Mouse (Mus musculus): ENCODE results near the gene Arl8a. TPM values are rescaled to one million over a fixed set of nuclear protein-coding genes. Genes with fewer than 3 reads are reported as not detected.

Arl8a gene
- total and polyA plus RNA-seq, 3 experiments = 45.0 to 99.6 (median 93.7) TPM

DNA sequence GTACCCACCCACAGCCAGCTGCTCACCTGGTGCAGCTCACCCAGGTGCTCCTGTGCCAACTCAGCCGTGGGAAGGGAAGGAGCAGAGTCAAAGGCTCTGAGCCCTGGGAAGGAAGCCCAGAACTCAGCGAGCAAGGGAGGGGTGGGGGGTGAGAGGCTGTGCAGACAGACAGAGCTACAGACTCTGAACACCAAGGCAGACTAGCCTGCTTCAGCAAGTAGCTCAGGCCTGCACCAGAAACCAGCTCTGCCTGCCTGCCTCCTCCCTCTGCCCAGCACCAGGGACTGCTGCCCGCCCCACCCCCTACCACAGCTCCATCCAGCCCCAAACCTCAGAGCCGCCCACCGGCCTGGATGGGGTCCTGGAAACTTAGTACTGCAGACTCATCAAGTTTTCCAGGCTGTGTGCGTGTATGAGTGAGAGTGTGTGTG lies 18.6 kb upstream of the Arl8a start:
- peaks cover 64% of the 10 kb centered on the region for H3K36me3 ChIP-seq (replicated peaks)

GRCm38 (mm10) chr1:135128986-135129385 lies 17.6 kb upstream of the Arl8a start:
- TF ChIP-seq TAL1 (conservative IDR thresholded peaks at IDR 0.05; ENCODE audit: low read depth, low read length) (no peak), POLR2AphosphoS5 (IDR thresholded peaks at IDR 0.05; ENCODE audit: insufficient replicate concordance, low read depth, low read length) (no peak), CTCF (IDR thresholded peaks at IDR 0.05; ENCODE audit: low read depth, low read length) (no peak), GATA2 (IDR thresholded peaks at IDR 0.05; ENCODE audit: borderline replicate concordance, low read depth, low read length) (no peak), GATA1 (IDR thresholded peaks at IDR 0.05; ENCODE audit: borderline replicate concordance, low read length) (no peak)
- H3K4me3 ChIP-seq (ENCODE audit: low read depth, low read length) = no peak overlapping the region; the same call in 1 of the 2 replicates
- DNase-seq (ENCODE audit: low spot score) (no peak), ATAC-seq (ENCODE audit: extremely low read depth, insufficient number of reproducible peaks, low FRiP score, poor library complexity, severe bottlenecking) (no peak)
- peaks cover 80% of the 10 kb centered on the region for H3K4me1 ChIP-seq (ENCODE audit: insufficient read depth, low read depth, low read length)
- H3K9me3 ChIP-seq (replicated peaks) = no peaks in the 10 kb centered on the region
- no peaks in the 10 kb centered on the region; the same call in 1 of the 2 replicates for H3K27me3 ChIP-seq (ENCODE audit: insufficient read depth, low read length)
- H3K36me3 ChIP-seq (replicated peaks) = peaks cover 62% of the 10 kb centered on the region

More for the DNA sequence above, 18.6 kb upstream of the Arl8a start:
- Histone ChIP-seq H3K4me3 (ENCODE audit: low read depth, low read length) (no peak overlapping the region), H3K4me1 (ENCODE audit: insufficient read depth, low read depth, low read length) (peaks cover 70% of the 10 kb centered on the region), H3K9me3 (replicated peaks) (no peaks in the 10 kb centered on the region), H3K27me3 (ENCODE audit: insufficient read depth, low read length) (no peaks in the 10 kb centered on the region; the same call in 1 of the 2 replicates)
- TF ChIP-seq GATA1 (IDR thresholded peaks at IDR 0.05; ENCODE audit: borderline replicate concordance, low read length) (no peak), GATA2 (IDR thresholded peaks at IDR 0.05; ENCODE audit: borderline replicate concordance, low read depth, low read length) (no peak), POLR2AphosphoS5 (IDR thresholded peaks at IDR 0.05; ENCODE audit: insufficient replicate concordance, low read depth, low read length) (no peak), TAL1 (conservative IDR thresholded peaks at IDR 0.05; ENCODE audit: low read depth, low read length) (no peak), CTCF (IDR thresholded peaks at IDR 0.05; ENCODE audit: low read depth, low read length) (no peak)
- DNase-seq (ENCODE audit: low spot score) (no peak), ATAC-seq (ENCODE audit: extremely low read depth, insufficient number of reproducible peaks, low FRiP score, poor library complexity, severe bottlenecking) (no peak)

DNA sequence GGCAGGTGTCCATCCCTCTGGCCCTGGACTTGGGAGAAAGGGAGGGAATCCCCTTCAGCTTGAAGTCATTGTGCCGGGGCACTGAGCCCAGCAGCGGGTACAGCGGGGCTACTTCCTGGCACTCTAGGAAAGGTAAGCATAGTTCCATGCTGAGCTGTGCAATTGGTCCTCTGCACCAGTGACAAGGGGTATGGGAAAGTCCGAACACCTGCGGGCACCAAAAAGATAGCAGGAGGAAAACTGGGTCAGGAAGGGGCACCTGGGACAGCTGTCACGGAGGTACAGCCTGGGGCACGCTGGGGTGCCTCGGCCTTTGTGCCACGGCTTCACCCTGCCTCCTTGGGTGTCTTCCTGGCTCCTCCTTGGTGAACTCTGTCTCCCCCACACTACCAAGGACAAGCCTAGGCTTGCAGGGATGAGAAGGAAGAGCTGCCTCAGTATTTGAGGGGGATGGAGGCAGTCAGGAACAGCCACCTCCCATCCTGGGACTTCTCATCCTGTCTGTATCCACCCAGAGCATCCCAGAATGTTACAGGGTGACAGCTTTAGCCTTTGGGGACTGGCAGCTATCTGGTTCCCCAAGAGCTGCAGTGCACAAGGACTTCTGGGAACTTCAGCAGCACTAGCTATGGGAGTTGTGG lies 17.0 kb upstream of the Arl8a start:
- no peaks in the 10 kb centered on the region for H3K9me3 ChIP-seq (replicated peaks)
- TF ChIP-seq TAL1 (conservative IDR thresholded peaks at IDR 0.05; ENCODE audit: low read depth, low read length) = no peak
- TF ChIP-seq GATA2 (IDR thresholded peaks at IDR 0.05; ENCODE audit: borderline replicate concordance, low read depth, low read length) = no peak
- ATAC-seq (ENCODE audit: extremely low read depth, insufficient number of reproducible peaks, low FRiP score, poor library complexity, severe bottlenecking) (no peak), DNase-seq (ENCODE audit: low spot score) (no peak)
- peak overlapping the region; percentile 32; the same call in 1 of the 2 replicates for H3K4me3 ChIP-seq (ENCODE audit: low read depth, low read length)
- H3K4me1 ChIP-seq (ENCODE audit: insufficient read depth, low read depth, low read length) = peaks cover 86% of the 10 kb centered on the region
- H3K27me3 ChIP-seq (ENCODE audit: insufficient read depth, low read length) = no peaks in the 10 kb centered on the region; the same call in 1 of the 2 replicates
- H3K36me3 ChIP-seq (replicated peaks) = peaks cover 62% of the 10 kb centered on the region

GRCm38 (mm10) chr1:135130376-135131018 lies 16.1 kb upstream of the Arl8a start:
- Histone ChIP-seq H3K27me3 (ENCODE audit: insufficient read depth, low read length) (no peaks in the 10 kb centered on the region; the same call in 1 of the 2 replicates), H3K4me3 (ENCODE audit: low read depth, low read length) (peak overlapping the region; percentile 77), H3K36me3 (replicated peaks) (peaks cover 62% of the 10 kb centered on the region), H3K4me1 (ENCODE audit: insufficient read depth, low read depth, low read length) (peaks cover 86% of the 10 kb centered on the region), H3K9me3 (replicated peaks) (no peaks in the 10 kb centered on the region)
- TF ChIP-seq CTCF (IDR thresholded peaks at IDR 0.05; ENCODE audit: low read depth, low read length) (no peak), GATA2 (IDR thresholded peaks at IDR 0.05; ENCODE audit: borderline replicate concordance, low read depth, low read length) (no peak), TAL1 (conservative IDR thresholded peaks at IDR 0.05; ENCODE audit: low read depth, low read length) (no peak), GATA1 (IDR thresholded peaks at IDR 0.05; ENCODE audit: borderline replicate concordance, low read length) (no peak), POLR2AphosphoS5 (IDR thresholded peaks at IDR 0.05; ENCODE audit: insufficient replicate concordance, low read depth, low read length) (no peak)
- peak; percentile 73 for DNase-seq (ENCODE audit: low spot score)
- ATAC-seq (ENCODE audit: extremely low read depth, insufficient number of reproducible peaks, low FRiP score, poor library complexity, severe bottlenecking) = no peak

DNA sequence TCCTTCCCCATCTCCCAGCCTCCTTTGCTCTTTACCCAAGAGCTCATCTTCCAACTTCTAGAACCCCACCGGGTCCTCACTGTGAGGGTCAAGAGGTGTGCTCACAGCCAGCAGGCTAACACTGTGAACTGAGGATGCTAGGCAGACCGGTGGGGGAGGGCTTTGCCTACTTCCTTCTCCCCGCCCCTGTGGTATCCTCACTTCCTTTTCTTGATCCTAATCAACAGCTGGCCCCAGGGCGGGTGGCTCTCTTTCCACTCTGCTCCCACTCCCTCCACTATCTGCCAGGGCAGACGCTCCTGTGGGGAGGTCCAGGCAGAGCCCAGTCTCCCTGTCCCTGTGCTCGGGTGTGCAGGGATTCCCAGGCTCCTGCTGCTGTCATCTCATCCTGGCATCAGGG lies 15.6 kb upstream of the Arl8a start:
- DNase-seq (ENCODE audit: low spot score) (peak; percentile 93), ATAC-seq (ENCODE audit: extremely low read depth, insufficient number of reproducible peaks, low FRiP score, poor library complexity, severe bottlenecking) (peak; percentile 55)
- peak; percentile 77 for TF ChIP-seq TAL1 (conservative IDR thresholded peaks at IDR 0.05; ENCODE audit: low read depth, low read length)
- TF ChIP-seq GATA2 (IDR thresholded peaks at IDR 0.05; ENCODE audit: borderline replicate concordance, low read depth, low read length) = peak; percentile 88; the same call in 1 of the 2 replicates
- TF ChIP-seq POLR2AphosphoS5 (IDR thresholded peaks at IDR 0.05; ENCODE audit: insufficient replicate concordance, low read depth, low read length) = no peak
- no peak for TF ChIP-seq GATA1 (IDR thresholded peaks at IDR 0.05; ENCODE audit: borderline replicate concordance, low read length)
- no peak for TF ChIP-seq CTCF (IDR thresholded peaks at IDR 0.05; ENCODE audit: low read depth, low read length)
- Histone ChIP-seq H3K36me3 (replicated peaks) (peaks cover 62% of the 10 kb centered on the region), H3K9me3 (replicated peaks) (no peaks in the 10 kb centered on the region), H3K4me1 (ENCODE audit: insufficient read depth, low read depth, low read length) (peaks cover 91% of the 10 kb centered on the region), H3K27me3 (ENCODE audit: insufficient read depth, low read length) (no peaks in the 10 kb centered on the region; the same call in 1 of the 2 replicates), H3K4me3 (ENCODE audit: low read depth, low read length) (peak overlapping the region; percentile 77)

- ATAC-seq (ENCODE audit: extremely low read depth, insufficient number of reproducible peaks, low FRiP score, poor library complexity, severe bottlenecking) = no peak
- H3K9me3 ChIP-seq (replicated peaks) = no peaks in the 10 kb centered on the region
- H3K27me3 ChIP-seq (ENCODE audit: insufficient read depth, low read length) = no peaks in the 10 kb centered on the region; the same call in 1 of the 2 replicates
- peak; percentile 61 for DNase-seq (ENCODE audit: low spot score)
- peak overlapping the region; percentile 77 for H3K4me3 ChIP-seq (ENCODE audit: low read depth, low read length)
- TF ChIP-seq CTCF (IDR thresholded peaks at IDR 0.05; ENCODE audit: low read depth, low read length) (no peak), TAL1 (conservative IDR thresholded peaks at IDR 0.05; ENCODE audit: low read depth, low read length) (no peak), GATA2 (IDR thresholded peaks at IDR 0.05; ENCODE audit: borderline replicate concordance, low read depth, low read length) (no peak), POLR2AphosphoS5 (IDR thresholded peaks at IDR 0.05; ENCODE audit: insufficient replicate concordance, low read depth, low read length) (no peak), GATA1 (IDR thresholded peaks at IDR 0.05; ENCODE audit: borderline replicate concordance, low read length) (no peak)
- H3K4me1 ChIP-seq (ENCODE audit: insufficient read depth, low read depth, low read length) = peaks cover 96% of the 10 kb centered on the region
- peaks cover 62% of the 10 kb centered on the region for H3K36me3 ChIP-seq (replicated peaks)
These were observed 15.1 kb upstream of the Arl8a start for GRCm38 (mm10) chr1:135131560-135131959.
